ENCODE assay signal across 10 mouse cellular contexts in genomic region chr7:99500655-99501054, GRCm38 (mm10). TPM values are rescaled to one million over a fixed set of nuclear protein-coding genes. Genes with fewer than 3 reads are reported as not detected.
DNase-seq lines count a peak whose midpoint lies in the region; ATAC-seq and TF ChIP-seq lines count a peak whose summit lies in the region.
"Had no signal": no experiment of that assay in that cellular context is flagged by ENCODE, and none has a peak within 500 bp of the region (broad histone marks: within the 10 kb centered on the region; RNA-seq: fewer than 3 reads in every experiment).

No protein-coding gene starts in this region.

- no peak for TF ChIP-seq EP300 in stomach, postnatal 0 days (optimal IDR thresholded peaks at IDR 0.05)

- H3K9ac ChIP-seq in heart, embryonic 16.5 days (ENCODE audit: low read length) = no peak overlapping the region
- H3K9ac ChIP-seq in stomach, embryonic 15.5 days = no peak overlapping the region
- H3K9ac ChIP-seq in stomach, postnatal 0 days (ENCODE audit: low read length) = no peak overlapping the region
- H3K9ac ChIP-seq in stomach, embryonic 16.5 days (ENCODE audit: low read length) = no peak overlapping the region
- H3K9ac ChIP-seq: embryonic facial prominence, embryonic 15.5 days had no signal

- no peak for ATAC-seq in heart, embryonic 16.5 days (replicated peaks; ENCODE audit: extremely low read depth, insufficient read depth, low FRiP score)
- ATAC-seq in stomach, embryonic 15.5 days (ENCODE audit: insufficient read depth, low FRiP score, low read depth) = peak; percentile 89; the same call in 1 of the 2 replicates
- ATAC-seq in stomach, postnatal 0 days (ENCODE audit: low FRiP score, low TSS enrichment) = no peak
- ATAC-seq in stomach, embryonic 16.5 days (ENCODE audit: insufficient read depth, low FRiP score) = peak; percentile 40; the same call in 1 of the 2 replicates
- ATAC-seq in activated CD4-positive, CD25-positive, alpha-beta regulatory T cell, adult 4 months = no peak

- WGBS in heart, embryonic 16.5 days = 30% methylated on average over 5 of the region's 5 CpGs
- 28% methylated on average over 5 of the region's 5 CpGs for WGBS in stomach, embryonic 15.5 days
- 30% methylated on average over 5 of the region's 5 CpGs for WGBS in stomach, postnatal 0 days
- WGBS in stomach, embryonic 16.5 days = 26% methylated on average over 5 of the region's 5 CpGs

- peak; percentile 50 for DNase-seq in embryo, embryonic 10 days (ENCODE audit: low spot score)
- DNase-seq in embryo, embryonic 11 days = no peak
- no peak for DNase-seq in heart, adult 8-10 months (ENCODE audit: low spot score)
- no peak for DNase-seq in stomach, postnatal 0 days (ENCODE audit: low spot score)

- no peaks in the 10 kb centered on the region for H3K36me3 ChIP-seq in heart, embryonic 16.5 days (ENCODE audit: control insufficient read depth, insufficient read depth)
- no peaks in the 10 kb centered on the region for H3K36me3 ChIP-seq in stomach, embryonic 15.5 days
- H3K36me3 ChIP-seq in stomach, postnatal 0 days (ENCODE audit: control insufficient read depth, insufficient read depth, low read length) = no peaks in the 10 kb centered on the region
- no peaks in the 10 kb centered on the region for H3K36me3 ChIP-seq in stomach, embryonic 16.5 days (ENCODE audit: control insufficient read depth, insufficient read depth, low read length)
- H3K36me3 ChIP-seq: embryonic facial prominence, embryonic 15.5 days had no signal

- H3K4me1 ChIP-seq in heart, embryonic 16.5 days (ENCODE audit: control insufficient read depth, insufficient read depth, low read length) = peaks cover 3% of the 10 kb centered on the region; the same call in 1 of the 2 replicates
- H3K4me1 ChIP-seq in stomach, embryonic 15.5 days = no peaks in the 10 kb centered on the region
- H3K4me1 ChIP-seq in stomach, postnatal 0 days (replicated peaks; ENCODE audit: control insufficient read depth, insufficient read depth) = no peaks in the 10 kb centered on the region
- H3K4me1 ChIP-seq in stomach, embryonic 16.5 days (ENCODE audit: control insufficient read depth, insufficient read depth, low read length) = 0 out of 2 replicates have a peak, but pooled peaks cover 3% of the 10 kb centered on the region
- H3K4me1 ChIP-seq: embryonic facial prominence, embryonic 15.5 days had no signal

- H3K4me2 ChIP-seq in heart, embryonic 16.5 days (ENCODE audit: low read depth, low read length) = no peak overlapping the region
- H3K4me2 ChIP-seq in stomach, embryonic 15.5 days = no peak overlapping the region
- H3K4me2 ChIP-seq in stomach, postnatal 0 days (replicated peaks; ENCODE audit: low read depth) = no peak overlapping the region
- H3K4me2 ChIP-seq in stomach, embryonic 16.5 days (ENCODE audit: low read depth, low read length) = no peak overlapping the region
- H3K4me2 ChIP-seq: embryonic facial prominence, embryonic 15.5 days had no signal

- no peak overlapping the region for H3K4me3 ChIP-seq in heart, embryonic 16.5 days (ENCODE audit: low read length)
- no peak overlapping the region for H3K4me3 ChIP-seq in stomach, embryonic 15.5 days (replicated peaks)
- no peak overlapping the region for H3K4me3 ChIP-seq in stomach, postnatal 0 days (ENCODE audit: low read depth, low read length)
- H3K4me3 ChIP-seq in stomach, embryonic 16.5 days (replicated peaks; ENCODE audit: low read length) = no peak overlapping the region
- H3K4me3 ChIP-seq: embryonic facial prominence, embryonic 15.5 days had no signal

- 0 out of 2 replicates have a peak overlapping the region, but pooled peaks have one; percentile 12 for H3K27ac ChIP-seq in heart, embryonic 16.5 days (ENCODE audit: low read length)
- H3K27ac ChIP-seq in stomach, embryonic 15.5 days = no peak overlapping the region
- no peak overlapping the region for H3K27ac ChIP-seq in stomach, postnatal 0 days (replicated peaks)
- H3K27ac ChIP-seq in stomach, embryonic 16.5 days (ENCODE audit: low read length) = no peak overlapping the region
- H3K27ac ChIP-seq: embryonic facial prominence, embryonic 15.5 days had no signal

- no peaks in the 10 kb centered on the region for H3K9me3 ChIP-seq in heart, embryonic 16.5 days (replicated peaks; ENCODE audit: control insufficient read depth, low read length)
- H3K9me3 ChIP-seq in stomach, embryonic 15.5 days = no peaks in the 10 kb centered on the region
- H3K9me3 ChIP-seq in stomach, postnatal 0 days (ENCODE audit: control insufficient read depth, low read length) = no peaks in the 10 kb centered on the region
- no peaks in the 10 kb centered on the region for H3K9me3 ChIP-seq in stomach, embryonic 16.5 days (replicated peaks; ENCODE audit: control insufficient read depth, low read length)
- H3K9me3 ChIP-seq: embryonic facial prominence, embryonic 15.5 days had no signal

- TF ChIP-seq CTCF in stomach, postnatal 0 days (IDR thresholded peaks at IDR 0.05; ENCODE audit: low read depth) = no peak

- no peaks in the 10 kb centered on the region for H3K27me3 ChIP-seq in heart, embryonic 16.5 days (ENCODE audit: control insufficient read depth, insufficient read depth, low read length)
- H3K27me3 ChIP-seq in stomach, embryonic 15.5 days (replicated peaks) = no peaks in the 10 kb centered on the region
- no peaks in the 10 kb centered on the region for H3K27me3 ChIP-seq in stomach, postnatal 0 days (ENCODE audit: control insufficient read depth, insufficient read depth, low read length)
- H3K27me3 ChIP-seq in stomach, embryonic 16.5 days (ENCODE audit: control insufficient read depth, insufficient read depth, low read length) = no peaks in the 10 kb centered on the region
- H3K27me3 ChIP-seq: embryonic facial prominence, embryonic 15.5 days had no signal

RNA-seq across cellular contexts. Expression of gene Rps3, which starts 17.1 kb away (rescaled TPM):
- 471 and 474 TPM in 2 replicates for polyA plus RNA-seq in heart, embryonic 16.5 days (2015; fragmentation: Nextera tagmentation; extraction: Ambion mirVana)
- 100 to 1,000 TPM; 305 to 381 (median 333) TPM for total RNA-seq in heart, adult 8-10 months (2022)
- 765 and 776 TPM in 2 replicates for polyA plus RNA-seq in stomach, embryonic 15.5 days (2015; fragmentation: Nextera tagmentation; extraction: Ambion mirVana)
- 688 and 733 TPM in 2 replicates for polyA plus RNA-seq in stomach, postnatal 0 days (2015; fragmentation: Nextera tagmentation; extraction: Ambion mirVana)
- 699 and 743 TPM in 2 replicates for polyA plus RNA-seq in stomach, embryonic 16.5 days (2015; fragmentation: Nextera tagmentation; extraction: Ambion mirVana)
- polyA plus RNA-seq in activated CD4-positive, CD25-positive, alpha-beta regulatory T cell, adult 4 months (2017; shearing (Covaris generic)) = 1,000 to 10,000 TPM; 2,602 to 3,921 TPM

RNA-seq across cellular contexts. Expression of gene Arrb1, which starts 34.6 kb away (rescaled TPM):
- polyA plus RNA-seq in heart, embryonic 16.5 days (2015; fragmentation: Nextera tagmentation; extraction: Ambion mirVana) = 4.9 and 6.8 TPM in 2 replicates
- 10 to 100 TPM; 16.2 to 28.4 (median 19.5) TPM for total RNA-seq in heart, adult 8-10 months (2022)
- 11.4 and 13.5 TPM in 2 replicates for polyA plus RNA-seq in stomach, embryonic 15.5 days (2015; fragmentation: Nextera tagmentation; extraction: Ambion mirVana)
- 3.6 and 4.4 TPM in 2 replicates for polyA plus RNA-seq in stomach, postnatal 0 days (2015; fragmentation: Nextera tagmentation; extraction: Ambion mirVana)
- polyA plus RNA-seq in stomach, embryonic 16.5 days (2015; fragmentation: Nextera tagmentation; extraction: Ambion mirVana) = 12.6 and 13.6 TPM in 2 replicates
- 10 to 100 TPM in 1 of 2 experiments, 1 to 10 TPM in 1; 8.3 to 12.0 TPM for polyA plus RNA-seq in activated CD4-positive, CD25-positive, alpha-beta regulatory T cell, adult 4 months (2017; shearing (Covaris generic))

RNA-seq across cellular contexts. Expression of gene Klhl35, which starts 34.9 kb away (rescaled TPM):
- 0.63 and 0.92 TPM in 2 replicates for polyA plus RNA-seq in heart, embryonic 16.5 days (2015; fragmentation: Nextera tagmentation; extraction: Ambion mirVana)
- total RNA-seq in heart, adult 8-10 months (2022) = not detected
- polyA plus RNA-seq in stomach, embryonic 15.5 days (2015; fragmentation: Nextera tagmentation; extraction: Ambion mirVana) = 0.58 and 0.78 TPM in 2 replicates
- polyA plus RNA-seq in stomach, postnatal 0 days (2015; fragmentation: Nextera tagmentation; extraction: Ambion mirVana) = 0.97 and 1.3 TPM in 2 replicates
- 0.14 and 0.34 TPM in 2 replicates for polyA plus RNA-seq in stomach, embryonic 16.5 days (2015; fragmentation: Nextera tagmentation; extraction: Ambion mirVana)
- not detected for polyA plus RNA-seq in activated CD4-positive, CD25-positive, alpha-beta regulatory T cell, adult 4 months (2017; shearing (Covaris generic))
- total RNA-seq: heart, postnatal 25 days had no signal

Comparison
In these comparisons a context has a peak if more than half of its experiments do, and no peak if none do; other contexts are left out.
1. ATAC-seq: peak in stomach, embryonic 15.5 days (single experiment) and stomach, embryonic 16.5 days (single experiment); none in heart, embryonic 16.5 days (single experiment), stomach, postnatal 0 days (single experiment) and activated CD4-positive, CD25-positive, alpha-beta regulatory T cell, adult 4 months (single experiment).